Mouse (Mus musculus): ENCODE measurements around the gene Ccdc62. TPM values are rescaled to one million over a fixed set of nuclear protein-coding genes. Genes with fewer than 3 reads are reported as not detected.

The Ccdc62 gene
- 9.3 TPM for polyA plus RNA-seq (2015; fragmentation: Illumina TruSeq; extraction: RNeasy Lipid Tissue Mini Kit (QIAGEN cat#74804); ENCODE audit: insufficient read depth, low replicate concordance)

GRCm38 (mm10) chr5:123930508-123930989 is at the start of gene Ccdc62:
Gene Ccdc62 (plus strand): TSS chr5:123930679.

GRCm38 (mm10) chr5:123906976-123907630 is 23.4 kb upstream of the Ccdc62 start, which contains the start of gene Denr:
Gene Denr (plus strand): TSS chr5:123907175.

GRCm38 (mm10) chr5:123927118-123927517 is 3.4 kb upstream of the Ccdc62 start, which contains the start of gene Gm43518:
Gene Gm43518 (plus strand): TSS chr5:123927418.

GRCm38 (mm10) chr5:123973299-123974178 is 43.1 kb downstream of the Ccdc62 start, which contains the start of gene Hip1r:
Gene Hip1r (plus strand): TSS chr5:123973628.

Other genes starting within 250 kb of the Ccdc62 start
- gene Clip1, start 246.1 kb upstream of the Ccdc62 start, polyA plus RNA-seq (2015; fragmentation: Illumina TruSeq; extraction: RNeasy Lipid Tissue Mini Kit (QIAGEN cat#74804); ENCODE audit: insufficient read depth, low replicate concordance) = 36.5 TPM
- gene Zcchc8, start 209.6 kb upstream of the Ccdc62 start, polyA plus RNA-seq (2015; fragmentation: Illumina TruSeq; extraction: RNeasy Lipid Tissue Mini Kit (QIAGEN cat#74804); ENCODE audit: insufficient read depth, low replicate concordance) = 87.5 TPM
- gene Rsrc2, start 181.3 kb upstream of the Ccdc62 start, polyA plus RNA-seq (2015; fragmentation: Illumina TruSeq; extraction: RNeasy Lipid Tissue Mini Kit (QIAGEN cat#74804); ENCODE audit: insufficient read depth, low replicate concordance) = 274 TPM
- gene Kntc1, start 181.0 kb upstream of the Ccdc62 start, polyA plus RNA-seq (2015; fragmentation: Illumina TruSeq; extraction: RNeasy Lipid Tissue Mini Kit (QIAGEN cat#74804); ENCODE audit: insufficient read depth, low replicate concordance) = 6.4 TPM
- gene Hcar2, start 65.2 kb upstream of the Ccdc62 start, polyA plus RNA-seq (2015; fragmentation: Illumina TruSeq; extraction: RNeasy Lipid Tissue Mini Kit (QIAGEN cat#74804); ENCODE audit: insufficient read depth, low replicate concordance) = 10.4 TPM
- 0.94 TPM for gene Hcar1, start 50.7 kb upstream of the Ccdc62 start, polyA plus RNA-seq (2015; fragmentation: Illumina TruSeq; extraction: RNeasy Lipid Tissue Mini Kit (QIAGEN cat#74804); ENCODE audit: insufficient read depth, low replicate concordance)
- gene Denr, start 23.5 kb upstream of the Ccdc62 start, polyA plus RNA-seq (2015; fragmentation: Illumina TruSeq; extraction: RNeasy Lipid Tissue Mini Kit (QIAGEN cat#74804); ENCODE audit: insufficient read depth, low replicate concordance) = 100 TPM
- 1.5 TPM for gene Gm43518, start 3.3 kb upstream of the Ccdc62 start, polyA plus RNA-seq (2015; fragmentation: Illumina TruSeq; extraction: RNeasy Lipid Tissue Mini Kit (QIAGEN cat#74804); ENCODE audit: insufficient read depth, low replicate concordance)
- gene Hip1r, start 42.9 kb downstream of the Ccdc62 start, polyA plus RNA-seq (2015; fragmentation: Illumina TruSeq; extraction: RNeasy Lipid Tissue Mini Kit (QIAGEN cat#74804); ENCODE audit: insufficient read depth, low replicate concordance) = 31.3 TPM
- 20.3 TPM for gene Vps37b, start 101.6 kb downstream of the Ccdc62 start, polyA plus RNA-seq (2015; fragmentation: Illumina TruSeq; extraction: RNeasy Lipid Tissue Mini Kit (QIAGEN cat#74804); ENCODE audit: insufficient read depth, low replicate concordance)
- gene Abcb9, start 165.1 kb downstream of the Ccdc62 start, polyA plus RNA-seq (2015; fragmentation: Illumina TruSeq; extraction: RNeasy Lipid Tissue Mini Kit (QIAGEN cat#74804); ENCODE audit: insufficient read depth, low replicate concordance) = 1.5 TPM
- 11.8 TPM for gene Ogfod2, start 181.6 kb downstream of the Ccdc62 start, polyA plus RNA-seq (2015; fragmentation: Illumina TruSeq; extraction: RNeasy Lipid Tissue Mini Kit (QIAGEN cat#74804); ENCODE audit: insufficient read depth, low replicate concordance)
- 24.9 TPM for gene Arl6ip4, start 185.4 kb downstream of the Ccdc62 start, polyA plus RNA-seq (2015; fragmentation: Illumina TruSeq; extraction: RNeasy Lipid Tissue Mini Kit (QIAGEN cat#74804); ENCODE audit: insufficient read depth, low replicate concordance)

Data from spleen, adult 10 weeks (tissue).